Mouse (Mus musculus) fat pad, adult 2 months (tissue): ENCODE results near the gene Dao.

ENCODE experiments used
- DNase-seq: peaks from one replicate; pipeline ENCODE4 v3.0.0-alpha.2; 2011; ENCODE audit warnings: low read depth, low spot score; ENCODE audit errors: extremely low read depth

Dao gene

DNA sequence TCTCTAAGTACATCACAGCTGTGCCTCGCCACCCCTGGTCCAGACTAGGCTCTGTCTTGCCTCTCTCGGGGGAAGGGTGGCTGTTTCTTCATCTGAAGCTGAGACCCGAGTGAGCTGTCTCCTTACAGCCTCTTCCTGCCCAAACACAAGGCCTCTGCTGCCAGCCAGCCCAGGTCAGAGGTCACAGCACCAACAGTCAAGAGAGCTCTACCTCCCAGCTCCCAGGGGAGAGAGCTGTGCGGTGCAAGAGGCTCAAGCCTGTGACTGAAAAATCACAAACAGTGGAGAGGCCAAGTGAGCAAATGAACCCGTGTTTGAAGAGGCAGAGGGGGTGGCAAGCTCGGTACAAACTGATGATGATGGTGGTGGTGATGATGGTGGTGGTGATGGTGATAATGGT lies 63.1 kb downstream of the Dao start:
- DNase-seq: no peak

GRCm38 (mm10) chr5:114067543-114067942 lies 64.0 kb downstream of the Dao start:
- DNase-seq: no peak

DNA sequence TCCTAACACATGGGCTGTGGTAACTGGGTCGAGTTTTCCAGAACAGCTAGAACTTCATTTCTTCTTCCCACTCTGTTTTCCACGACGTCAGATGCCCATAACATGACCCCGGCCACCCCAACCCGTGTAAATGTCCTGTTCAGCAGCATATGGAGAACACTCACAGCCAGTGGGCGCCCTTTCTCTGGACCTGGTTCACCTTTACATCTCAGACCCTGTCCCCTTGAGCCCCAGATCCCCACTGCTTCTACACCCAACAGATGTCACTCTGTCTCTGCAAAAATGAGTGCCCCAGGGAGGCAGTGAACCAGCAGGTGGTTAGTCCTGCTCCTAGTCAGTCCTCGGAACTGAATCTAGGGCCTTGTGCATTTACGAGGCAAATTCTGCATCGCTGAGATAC lies 64.5 kb downstream of the Dao start:
- DNase-seq: no peak

- DNase-seq: no peak
These were observed 67.4 kb downstream of the Dao start for GRCm38 (mm10) chr5:114070858-114071257.

DNA sequence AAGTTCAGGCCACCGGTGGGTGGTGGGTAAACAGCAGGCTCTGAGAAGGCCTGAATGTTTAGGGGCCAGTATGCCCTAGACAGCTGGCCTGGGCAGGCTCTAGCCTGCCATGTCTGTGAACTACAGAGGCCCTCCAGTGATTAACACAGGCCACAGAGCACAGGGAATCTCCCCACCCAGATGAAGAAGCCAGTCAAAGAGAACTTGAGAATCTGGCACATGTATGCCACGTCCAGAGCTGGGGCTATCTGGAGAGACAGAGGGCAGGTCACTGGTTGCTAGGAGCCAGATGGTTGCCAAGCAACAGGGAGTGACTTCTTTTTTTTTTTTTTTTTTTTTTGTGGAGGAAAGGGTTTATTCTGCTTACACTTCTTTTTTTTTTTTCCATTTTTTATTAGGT lies 68.8 kb downstream of the Dao start:
- no peak for DNase-seq
